Mouse (Mus musculus) embryonic facial prominence, embryonic 14.5 days (tissue): ENCODE measurements at regions not wholly inside any gene's neighbourhood (a gene's known extent, or its start where the extent isn't known, plus 50 kb on each side); places are given as distances from the start of the nearest gene placed in this dataset.
"Not testable (repeated sequence)": the region's sequence is repeated elsewhere in the genome, so short reads cannot be mapped to it uniquely, and the experiment has no call there.

Experiments used
- ATAC-seq: fragments of 200-750 bp; cut with Nextera tagmentation; 2 replicates; pipeline ENCODE4 v1.8.0; 2017; ENCODE audit warnings: low read depth, moderate number of reproducible peaks, moderate TSS enrichment
- DNase-seq: peaks from one replicate; pipeline ENCODE4 v3.0.0-alpha.2; 2015; ENCODE audit warnings: low spot score
- H3K27ac ChIP-seq: fragments of 300-500 bp; sonication (generic); replicated peaks from 2 replicates; pipeline ENCODE4 v1.5.1; 2014; ENCODE audit warnings: low read depth, mild to moderate bottlenecking, low read length, moderate library complexity
- H3K27me3 ChIP-seq: fragments of 300-500 bp; sonication (generic); replicated peaks from 2 replicates; pipeline ENCODE4 v1.6.1; 2014; ENCODE audit warnings: low read length; ENCODE audit not compliant: control insufficient read depth, insufficient read depth
- H3K36me3 ChIP-seq: fragments of 300-500 bp; sonication (generic); 2 replicates; pipeline ENCODE4 v1.6.1; 2014; ENCODE audit warnings: low read length, mixed read lengths; ENCODE audit not compliant: control insufficient read depth, insufficient read depth
- H3K4me1 ChIP-seq: fragments of 300-500 bp; sonication (generic); 2 replicates; pipeline ENCODE4 v1.6.1; 2014; ENCODE audit warnings: antibody characterized with exemption, low read length; ENCODE audit not compliant: control insufficient read depth, insufficient read depth
- H3K4me2 ChIP-seq: fragments of 300-500 bp; sonication (generic); 2 replicates; pipeline ENCODE4 v1.6.1; 2014; ENCODE audit warnings: low read depth, mild to moderate bottlenecking, low read length, moderate library complexity, mixed read lengths
- H3K4me3 ChIP-seq: fragments of 300-500 bp; sonication (generic); 2 replicates; pipeline ENCODE4 v1.5.1; 2014; ENCODE audit warnings: low read depth, mild to moderate bottlenecking, low read length
- H3K9ac ChIP-seq: fragments of 300-500 bp; sonication (generic); 2 replicates; pipeline ENCODE4 v1.6.1; 2014; ENCODE audit warnings: low read depth, mild to moderate bottlenecking, low read length, moderate library complexity, mixed read lengths
- H3K9me3 ChIP-seq: fragments of 300-500 bp; sonication (generic); 2 replicates; pipeline ENCODE4 v1.6.1; 2016; ENCODE audit warnings: low read length; ENCODE audit not compliant: control insufficient read depth
- WGBS: fragments of 180-500 bp; shearing (Covaris S2); extraction: QIAGEN DNeasy Blood & Tissue Kit; methylation state at CpG from one replicate; pipeline ENCODE4 v1.1.7; 2014; 5-methylcytosine and 5-hydroxymethylcytosine counted together

- H3K27ac ChIP-seq, H3K27me3 ChIP-seq, DNase-seq, H3K36me3 ChIP-seq, H3K4me1 ChIP-seq, H3K4me2 ChIP-seq, H3K4me3 ChIP-seq, H3K9ac ChIP-seq, H3K9me3 ChIP-seq, ATAC-seq: not testable (repeated sequence)
- 15% methylated on average over 3 of the region's 3 CpGs for WGBS
Observed at GRCm38 (mm10) chr7:60374001-60374400, 234.0 kb upstream of the Snrpn start.

GRCm38 (mm10) chr7:60352206-60352605 lies 212.2 kb upstream of the Snrpn start:
- H3K9ac ChIP-seq, H3K36me3 ChIP-seq, H3K27me3 ChIP-seq, H3K4me3 ChIP-seq, ATAC-seq, H3K9me3 ChIP-seq, H3K4me1 ChIP-seq, H3K4me2 ChIP-seq, DNase-seq, H3K27ac ChIP-seq: not testable (repeated sequence)
- 70% methylated on average over 2 of the region's 2 CpGs for WGBS
